Mouse (Mus musculus) lung, embryonic 16.5 days (tissue): ENCODE measurements around the gene Papola. TPM values are rescaled to one million over a fixed set of nuclear protein-coding genes. Genes with fewer than 3 reads are reported as not detected.

Source experiments
- ATAC-seq: fragments of 200-750 bp; cut with Nextera tagmentation; 2 replicates; pipeline ENCODE4 v1.8.0; 2017; ENCODE audit warnings: low read depth, mild to moderate bottlenecking, moderate library complexity
- H3K27ac ChIP-seq: fragments of 300-500 bp; sonication (generic); 2 replicates; pipeline ENCODE4 v1.5.1; 2014; ENCODE audit warnings: mild to moderate bottlenecking, control low read depth, low read length
- H3K27me3 ChIP-seq: fragments of 300-500 bp; sonication (generic); 2 replicates; pipeline ENCODE4 v1.6.1; 2014; ENCODE audit warnings: low read depth, low read length, mixed read lengths; ENCODE audit not compliant: control insufficient read depth, insufficient read depth
- H3K36me3 ChIP-seq: fragments of 300-500 bp; sonication (generic); 2 replicates; pipeline ENCODE4 v1.6.1; 2014; ENCODE audit warnings: low read length; ENCODE audit not compliant: control insufficient read depth, insufficient read depth
- H3K4me1 ChIP-seq: fragments of 300-500 bp; sonication (generic); replicated peaks from 2 replicates; pipeline ENCODE4 v1.6.1; 2014; ENCODE audit warnings: low read length, mixed read lengths; ENCODE audit not compliant: control insufficient read depth, insufficient read depth
- H3K4me2 ChIP-seq: fragments of 300-500 bp; sonication (generic); 2 replicates; pipeline ENCODE4 v1.6.1; 2014; ENCODE audit warnings: low read depth, low read length, control low read depth
- H3K4me3 ChIP-seq: fragments of 300-500 bp; sonication (generic); 2 replicates; pipeline ENCODE4 v1.5.1; 2014; ENCODE audit warnings: mild to moderate bottlenecking, low read length, control low read depth
- H3K9ac ChIP-seq: fragments of 300-500 bp; sonication (generic); 2 replicates; pipeline ENCODE4 v1.6.1; 2014; ENCODE audit warnings: low read length, control low read depth
- H3K9me3 ChIP-seq: fragments of 300-500 bp; sonication (generic); 2 replicates; pipeline ENCODE4 v1.6.1; 2016; ENCODE audit warnings: low read length; ENCODE audit not compliant: control insufficient read depth
- WGBS: fragments of 180-500 bp; shearing (Covaris S2); extraction: QIAGEN DNeasy Blood & Tissue Kit; methylation state at CpG from one replicate; pipeline ENCODE4 v1.1.7; 2014; 5-methylcytosine and 5-hydroxymethylcytosine counted together
- polyA plus RNA-seq: library from polyadenylated mRNA; unstranded; fragments of >200 nt; fragmentation: Nextera tagmentation; extraction: Ambion mirVana; gene quantifications from 2 replicates; pipeline ENCODE4 v1.2.1, GENCODE M21; 2015

The Papola gene
- polyA plus RNA-seq, 1 experiment from 2014 or later, result 188 TPM

DNA sequence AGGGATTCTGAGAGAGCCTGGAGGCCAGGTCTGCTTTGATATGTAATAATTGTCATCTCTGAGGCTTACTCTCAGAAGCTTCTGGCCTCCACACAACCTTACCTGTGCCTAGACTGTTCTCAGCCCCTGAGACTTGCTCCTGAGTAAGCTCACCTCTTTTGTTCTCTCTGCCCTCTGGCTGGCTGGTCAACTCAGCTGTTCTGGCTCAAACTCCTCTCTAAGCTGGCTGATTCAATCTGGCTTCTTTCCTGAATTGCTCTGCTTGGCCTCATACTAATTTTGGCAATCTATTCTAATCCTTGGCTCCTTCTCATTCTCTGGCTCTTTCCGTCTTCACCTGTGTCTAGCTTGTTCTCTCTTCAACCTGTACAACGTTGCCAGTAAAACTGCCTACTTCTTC is 25.6 kb upstream of the Papola start:
- Histone ChIP-seq H3K27me3 (no peaks in the 10 kb centered on the region), H3K4me1 (no peaks in the 10 kb centered on the region), H3K9ac (no peak overlapping the region), H3K4me2 (no peak overlapping the region), H3K9me3 (no peaks in the 10 kb centered on the region), H3K36me3 (no peaks in the 10 kb centered on the region), H3K4me3 (no peak overlapping the region), H3K27ac (no peak overlapping the region)
- WGBS, result 75% methylated on average over 2 of the region's 2 CpGs
- no peak for ATAC-seq

DNA sequence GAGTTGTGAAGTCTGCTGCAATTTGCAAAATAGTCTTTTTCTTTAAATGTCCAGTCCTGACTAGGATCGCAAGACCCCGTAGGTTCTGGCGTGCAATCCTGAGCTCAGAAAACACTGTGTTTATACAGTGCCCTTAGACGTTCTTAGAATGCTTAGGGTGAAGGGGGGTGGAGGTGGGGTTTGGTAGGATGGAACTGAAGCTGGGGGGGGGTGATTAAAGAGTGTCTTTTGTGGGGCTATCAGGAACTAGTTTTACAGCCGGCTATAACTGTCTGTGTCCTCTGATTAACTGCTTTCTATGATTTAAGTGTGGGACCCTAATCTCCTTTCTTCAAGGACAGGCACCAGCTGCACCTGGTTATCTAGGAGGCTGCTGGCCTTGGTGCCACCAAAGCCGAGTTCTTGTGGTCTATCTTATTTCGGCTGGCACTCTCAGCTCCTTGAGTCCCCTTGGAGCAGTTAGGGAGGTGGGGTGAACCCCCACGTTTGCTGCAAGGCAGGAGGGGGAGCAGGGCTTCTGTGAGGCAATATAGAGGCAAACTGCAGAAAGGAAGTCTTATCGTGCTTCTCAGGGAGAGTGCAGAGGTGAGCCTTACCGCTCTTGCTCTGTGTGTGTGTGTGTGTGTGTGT is 24.5 kb upstream of the Papola start:
- no peak overlapping the region for H3K4me3 ChIP-seq
- WGBS, result 24% methylated on average over 10 of the region's 10 CpGs
- no peak overlapping the region for H3K9ac ChIP-seq
- no peaks in the 10 kb centered on the region for H3K36me3 ChIP-seq
- no peaks in the 10 kb centered on the region for H3K27me3 ChIP-seq
- no peaks in the 10 kb centered on the region for H3K9me3 ChIP-seq
- H3K4me1 ChIP-seq, result no peaks in the 10 kb centered on the region
- H3K4me2 ChIP-seq, result no peak overlapping the region
- H3K27ac ChIP-seq, result no peak overlapping the region
- ATAC-seq, result no peak

GRCm38 (mm10) chr12:105761171-105761570 is 23.3 kb upstream of the Papola start:
- Histone ChIP-seq H3K27me3 (no peaks in the 10 kb centered on the region), H3K9ac (no peak overlapping the region), H3K27ac (no peak overlapping the region), H3K4me3 (no peak overlapping the region), H3K4me1 (no peaks in the 10 kb centered on the region), H3K4me2 (no peak overlapping the region), H3K36me3 (no peaks in the 10 kb centered on the region), H3K9me3 (no peaks in the 10 kb centered on the region)
- 69% methylated on average over 11 of the region's 11 CpGs for WGBS
- no peak for ATAC-seq

- no peak for ATAC-seq
- 55% methylated on average over 3 of the region's 3 CpGs for WGBS
- Histone ChIP-seq H3K9me3 (no peaks in the 10 kb centered on the region), H3K27ac (no peak overlapping the region), H3K9ac (no peak overlapping the region), H3K4me2 (no peak overlapping the region), H3K27me3 (no peaks in the 10 kb centered on the region), H3K4me3 (no peak overlapping the region), H3K36me3 (no peaks in the 10 kb centered on the region), H3K4me1 (no peaks in the 10 kb centered on the region)
These were observed 22.9 kb upstream of the Papola start for GRCm38 (mm10) chr12:105761629-105762028.

- Histone ChIP-seq H3K9me3 (no peaks in the 10 kb centered on the region), H3K9ac (no peak overlapping the region), H3K27me3 (no peaks in the 10 kb centered on the region), H3K4me1 (no peaks in the 10 kb centered on the region), H3K4me2 (no peak overlapping the region), H3K4me3 (no peak overlapping the region), H3K36me3 (no peaks in the 10 kb centered on the region), H3K27ac (no peak overlapping the region)
- ATAC-seq, result no peak
- 56% methylated on average over 10 of the region's 10 CpGs for WGBS
These were observed 14.8 kb upstream of the Papola start for GRCm38 (mm10) chr12:105769700-105770099.

- Histone ChIP-seq H3K9ac (no peak overlapping the region), H3K36me3 (no peaks in the 10 kb centered on the region), H3K9me3 (no peaks in the 10 kb centered on the region), H3K4me1 (no peaks in the 10 kb centered on the region), H3K4me3 (no peak overlapping the region), H3K27me3 (no peaks in the 10 kb centered on the region), H3K27ac (no peak overlapping the region), H3K4me2 (no peak overlapping the region)
- WGBS, result 60% methylated on average over 7 of the region's 7 CpGs
- ATAC-seq, result no peak
These were observed 9.6 kb upstream of the Papola start for GRCm38 (mm10) chr12:105774871-105775270.

DNA sequence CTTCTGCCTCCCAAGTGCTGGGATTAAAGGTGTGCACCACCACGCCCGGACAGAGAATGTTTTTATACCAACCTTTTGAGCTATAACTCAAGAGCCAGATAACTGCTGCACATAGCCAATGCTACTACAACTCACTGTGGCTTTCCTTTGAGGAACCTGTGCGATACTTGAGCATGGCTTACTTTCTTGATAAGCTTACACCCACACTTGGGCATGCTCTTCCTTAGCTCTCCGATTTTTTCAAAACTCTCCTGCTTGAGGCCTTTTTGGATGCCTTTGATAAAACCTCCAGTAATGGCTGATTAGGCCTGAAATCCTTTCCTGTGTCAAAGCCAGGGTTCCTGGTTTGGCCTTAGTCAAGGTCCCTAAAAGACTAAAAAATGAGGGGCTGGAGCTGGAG is 6.8 kb upstream of the Papola start:
- no peak for ATAC-seq
- no peaks in the 10 kb centered on the region for H3K36me3 ChIP-seq
- no peaks in the 10 kb centered on the region for H3K27me3 ChIP-seq
- H3K4me1 ChIP-seq, result no peaks in the 10 kb centered on the region
- no peaks in the 10 kb centered on the region for H3K9me3 ChIP-seq
- H3K9ac ChIP-seq, result no peak overlapping the region
- WGBS, result 84% methylated on average over 4 of the region's 4 CpGs
- no peak overlapping the region for H3K4me2 ChIP-seq
- H3K27ac ChIP-seq, result no peak overlapping the region
- no peak overlapping the region for H3K4me3 ChIP-seq

GRCm38 (mm10) chr12:105785000-105785774 is 693 bp downstream of the Papola start:
- H3K4me2 ChIP-seq, result peak overlapping the region; percentile 73
- H3K36me3 ChIP-seq, result no peaks in the 10 kb centered on the region
- no peaks in the 10 kb centered on the region for H3K9me3 ChIP-seq
- ATAC-seq, result peak; percentile 85
- peak overlapping the region; percentile 97 for H3K27ac ChIP-seq
- WGBS, result under 1% methylated on average over 53 of the region's 53 CpGs
- H3K9ac ChIP-seq, result peak overlapping the region; percentile 93
- H3K4me3 ChIP-seq, result peak overlapping the region; percentile 92
- no peaks in the 10 kb centered on the region for H3K27me3 ChIP-seq
- H3K4me1 ChIP-seq, result peaks cover 13% of the 10 kb centered on the region

GRCm38 (mm10) chr12:105786113-105786512 is 1.6 kb downstream of the Papola start:
- Histone ChIP-seq H3K27ac (no peak overlapping the region), H3K4me3 (peak overlapping the region; percentile 92), H3K9ac (peak overlapping the region; percentile 93), H3K27me3 (no peaks in the 10 kb centered on the region), H3K4me1 (peaks cover 13% of the 10 kb centered on the region), H3K36me3 (no peaks in the 10 kb centered on the region), H3K4me2 (peak overlapping the region; percentile 73), H3K9me3 (no peaks in the 10 kb centered on the region)
- WGBS, result 64% methylated on average over 1 of the region's 1 CpGs
- no peak for ATAC-seq
